Mouse (Mus musculus) kidney, embryonic 15.5 days (tissue): ENCODE measurements at regions not wholly inside any gene's neighbourhood (a gene's known extent, or its start where the extent isn't known, plus 50 kb on each side); places are given as distances from the start of the nearest gene placed in this dataset.
"Not testable (repeated sequence)": the region's sequence is repeated elsewhere in the genome, so short reads cannot be mapped to it uniquely, and the experiment has no call there.

Source experiments
- ATAC-seq: fragments of 200-750 bp; cut with Nextera tagmentation; replicated peaks from 2 replicates; pipeline ENCODE4 v1.8.0; 2017; ENCODE audit warnings: moderate TSS enrichment; ENCODE audit not compliant: low FRiP score
- H3K27ac ChIP-seq: fragments of 300-500 bp; sonication (generic); 2 replicates; pipeline ENCODE4 v1.5.1; 2015; ENCODE audit warnings: mild to moderate bottlenecking, inconsistent platforms
- H3K27me3 ChIP-seq: fragments of 300-500 bp; sonication (generic); 2 replicates; pipeline ENCODE4 v1.6.1; 2015; ENCODE audit warnings: inconsistent platforms
- H3K36me3 ChIP-seq: fragments of 300-500 bp; sonication (generic); 2 replicates; pipeline ENCODE4 v1.6.1; 2015; ENCODE audit warnings: inconsistent platforms
- H3K4me1 ChIP-seq: fragments of 300-500 bp; sonication (generic); 2 replicates; pipeline ENCODE4 v1.6.1; 2015; ENCODE audit warnings: inconsistent platforms
- H3K4me2 ChIP-seq: fragments of 300-500 bp; sonication (generic); 2 replicates; pipeline ENCODE4 v1.6.1; 2015; ENCODE audit warnings: moderate library complexity, mild to moderate bottlenecking, inconsistent platforms
- H3K4me3 ChIP-seq: fragments of 300-500 bp; sonication (generic); replicated peaks from 2 replicates; pipeline ENCODE4 v1.5.1; 2015; ENCODE audit warnings: mild to moderate bottlenecking, inconsistent platforms
- H3K9ac ChIP-seq: fragments of 300-500 bp; sonication (generic); 2 replicates; pipeline ENCODE4 v1.6.1; 2015; ENCODE audit warnings: mild to moderate bottlenecking, inconsistent platforms
- H3K9me3 ChIP-seq: fragments of 300-500 bp; sonication (generic); replicated peaks from 2 replicates; pipeline ENCODE4 v1.6.1; 2016; ENCODE audit warnings: inconsistent platforms
- WGBS: fragments of 180-500 bp; shearing (Covaris S2); methylation state at CpG from one replicate; pipeline ENCODE4 v1.1.7; 2015; ENCODE audit warnings: mixed read lengths; 5-methylcytosine and 5-hydroxymethylcytosine counted together

DNA sequence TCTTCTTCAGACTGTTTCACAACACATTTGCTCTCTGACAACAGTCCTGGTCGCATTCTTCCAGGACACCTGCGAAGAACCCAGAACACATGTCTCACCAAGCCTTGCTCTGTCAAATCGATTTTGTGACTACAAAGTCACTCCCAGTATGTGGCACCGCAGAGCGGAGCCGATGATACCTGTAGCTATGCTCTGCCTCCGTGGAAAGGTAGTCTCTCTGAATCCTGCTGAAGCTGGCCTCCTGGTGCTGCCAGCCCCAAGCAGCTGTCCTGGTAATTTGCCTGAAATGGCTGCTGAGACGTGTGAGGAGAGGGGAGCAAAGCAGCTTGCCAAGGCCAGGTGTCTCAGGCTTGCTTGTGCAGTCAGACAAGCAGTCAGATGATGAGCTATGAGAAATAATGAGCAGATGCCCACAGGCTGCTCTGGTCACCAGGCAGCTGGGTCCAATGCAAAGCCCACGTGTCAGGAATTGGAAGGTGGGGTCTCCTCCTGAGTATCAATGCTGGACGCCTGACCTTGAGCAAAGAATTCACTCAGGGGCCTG lies 100.4 kb upstream of the Nmnat3 start:
- no peaks in the 10 kb centered on the region for H3K9me3 ChIP-seq
- ATAC-seq, result no peak
- H3K4me3 ChIP-seq, result no peak overlapping the region
- H3K9ac ChIP-seq, result no peak overlapping the region
- no peaks in the 10 kb centered on the region for H3K36me3 ChIP-seq
- H3K4me2 ChIP-seq, result no peak overlapping the region
- H3K4me1 ChIP-seq, result no peaks in the 10 kb centered on the region
- no peak overlapping the region for H3K27ac ChIP-seq
- H3K27me3 ChIP-seq, result no peaks in the 10 kb centered on the region
- WGBS, result 79% methylated on average over 10 of the region's 10 CpGs

DNA sequence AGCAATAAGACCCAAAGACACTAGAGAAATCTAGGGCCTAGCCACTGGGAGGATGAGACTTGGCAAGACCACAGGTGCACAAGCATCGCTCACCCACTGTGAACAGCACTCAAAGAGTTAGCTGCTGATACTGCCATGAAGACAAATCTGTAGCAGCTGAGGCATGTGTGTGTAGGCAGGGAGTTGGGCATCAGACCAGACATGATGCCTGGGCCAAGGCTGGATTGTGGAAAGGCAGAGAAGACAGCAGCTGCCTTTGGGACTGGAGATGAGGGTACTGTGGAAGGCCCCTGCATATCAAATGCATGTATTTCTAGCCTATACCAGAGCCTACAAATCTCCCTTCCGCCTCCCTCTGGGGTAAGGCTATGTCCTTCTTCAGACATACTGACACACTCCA lies 92.9 kb upstream of the Nmnat3 start:
- no peaks in the 10 kb centered on the region for H3K9me3 ChIP-seq
- no peak for ATAC-seq
- no peak overlapping the region for H3K4me2 ChIP-seq
- H3K4me3 ChIP-seq, result no peak overlapping the region
- 96% methylated on average over 2 of the region's 2 CpGs for WGBS
- no peaks in the 10 kb centered on the region for H3K27me3 ChIP-seq
- H3K27ac ChIP-seq, result no peak overlapping the region
- no peaks in the 10 kb centered on the region for H3K36me3 ChIP-seq
- H3K4me1 ChIP-seq, result no peaks in the 10 kb centered on the region
- no peak overlapping the region for H3K9ac ChIP-seq

DNA sequence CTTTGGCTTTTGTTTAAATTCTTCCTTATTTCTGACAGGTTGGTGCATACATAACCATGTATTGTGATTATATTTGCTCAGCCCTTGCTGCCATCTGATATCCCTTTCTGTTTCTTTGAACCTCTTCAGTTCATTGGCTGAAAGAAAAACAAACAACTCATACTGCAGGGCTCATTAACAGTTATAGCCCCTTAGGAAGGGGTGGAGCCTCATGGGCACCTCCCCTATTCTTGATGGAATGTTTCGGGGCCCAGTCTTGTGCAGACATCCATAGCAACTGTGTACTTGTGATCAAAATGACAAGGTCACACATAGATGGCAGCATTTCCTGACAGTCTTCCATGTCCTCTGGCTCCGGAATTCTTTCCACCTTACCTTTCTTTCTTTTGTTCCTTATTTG lies 68.4 kb upstream of the Nmnat3 start:
- Histone ChIP-seq H3K36me3 (no peaks in the 10 kb centered on the region), H3K4me3 (no peak overlapping the region), H3K4me1 (0 out of 2 replicates have a peak, but pooled peaks cover 3% of the 10 kb centered on the region), H3K27ac (no peak overlapping the region), H3K9ac (no peak overlapping the region), H3K9me3 (no peaks in the 10 kb centered on the region), H3K27me3 (no peaks in the 10 kb centered on the region), H3K4me2 (no peak overlapping the region)
- peak; percentile 73 for ATAC-seq
- WGBS, result 31% methylated on average over 2 of the region's 2 CpGs

DNA sequence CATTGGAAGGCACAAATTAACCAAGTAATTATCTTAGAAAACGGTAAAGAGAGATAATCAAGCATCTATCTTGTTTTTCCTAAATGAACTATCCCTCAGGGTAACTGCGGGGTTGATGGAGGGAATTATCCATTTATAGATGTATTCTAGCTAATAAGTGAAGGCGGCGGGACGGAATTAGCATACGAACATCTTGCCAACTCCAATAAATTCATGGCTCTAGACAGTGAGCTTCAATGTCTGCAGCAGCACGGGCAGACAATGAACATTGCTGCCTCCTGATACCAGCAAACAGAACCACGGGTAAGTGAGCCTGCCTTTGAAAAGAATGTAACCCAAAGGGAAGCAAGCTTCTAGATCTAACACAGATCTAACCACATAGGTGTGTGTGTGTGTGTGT lies 66.9 kb upstream of the Nmnat3 start:
- no peak overlapping the region for H3K27ac ChIP-seq
- 0 out of 2 replicates have a peak, but pooled peaks cover 3% of the 10 kb centered on the region for H3K4me1 ChIP-seq
- no peaks in the 10 kb centered on the region for H3K36me3 ChIP-seq
- no peaks in the 10 kb centered on the region for H3K9me3 ChIP-seq
- 77% methylated on average over 8 of the region's 8 CpGs for WGBS
- no peak overlapping the region for H3K4me2 ChIP-seq
- no peak for ATAC-seq
- no peak overlapping the region for H3K4me3 ChIP-seq
- no peak overlapping the region for H3K9ac ChIP-seq
- H3K27me3 ChIP-seq, result no peaks in the 10 kb centered on the region

- Histone ChIP-seq H3K27ac (no peak overlapping the region), H3K9me3 (no peaks in the 10 kb centered on the region), H3K4me1 (0 out of 2 replicates have a peak, but pooled peaks cover 3% of the 10 kb centered on the region), H3K36me3 (no peaks in the 10 kb centered on the region), H3K4me2 (no peak overlapping the region), H3K9ac (no peak overlapping the region), H3K4me3 (no peak overlapping the region), H3K27me3 (no peaks in the 10 kb centered on the region)
- 30% methylated on average over 1 of the region's 1 CpGs for WGBS
- no peak for ATAC-seq
Observed at GRCm38 (mm10) chr9:98221766-98222165, 65.5 kb upstream of the Nmnat3 start.

GRCm38 (mm10) chr9:98228226-98228625 lies 59.0 kb upstream of the Nmnat3 start:
- 83% methylated on average over 3 of the region's 3 CpGs for WGBS

GRCm38 (mm10) chr9:98228907-98229306 lies 58.3 kb upstream of the Nmnat3 start:
- no peak overlapping the region for H3K27ac ChIP-seq
- 72% methylated on average over 7 of the region's 7 CpGs for WGBS
- H3K4me1 ChIP-seq, result no peaks in the 10 kb centered on the region
- no peak for ATAC-seq
- H3K4me3 ChIP-seq, result no peak overlapping the region
- H3K9ac ChIP-seq, result no peak overlapping the region
- H3K36me3 ChIP-seq, result no peaks in the 10 kb centered on the region
- no peaks in the 10 kb centered on the region for H3K27me3 ChIP-seq
- no peaks in the 10 kb centered on the region for H3K9me3 ChIP-seq
- H3K4me2 ChIP-seq, result no peak overlapping the region

More at GRCm38 (mm10) chr9:98228226-98228625, 59.0 kb upstream of the Nmnat3 start:
- Histone ChIP-seq H3K4me2 (no peak overlapping the region), H3K36me3 (no peaks in the 10 kb centered on the region), H3K4me1 (no peaks in the 10 kb centered on the region), H3K27me3 (no peaks in the 10 kb centered on the region), H3K9me3 (no peaks in the 10 kb centered on the region), H3K27ac (no peak overlapping the region), H3K4me3 (no peak overlapping the region), H3K9ac (no peak overlapping the region)
- no peak for ATAC-seq

DNA sequence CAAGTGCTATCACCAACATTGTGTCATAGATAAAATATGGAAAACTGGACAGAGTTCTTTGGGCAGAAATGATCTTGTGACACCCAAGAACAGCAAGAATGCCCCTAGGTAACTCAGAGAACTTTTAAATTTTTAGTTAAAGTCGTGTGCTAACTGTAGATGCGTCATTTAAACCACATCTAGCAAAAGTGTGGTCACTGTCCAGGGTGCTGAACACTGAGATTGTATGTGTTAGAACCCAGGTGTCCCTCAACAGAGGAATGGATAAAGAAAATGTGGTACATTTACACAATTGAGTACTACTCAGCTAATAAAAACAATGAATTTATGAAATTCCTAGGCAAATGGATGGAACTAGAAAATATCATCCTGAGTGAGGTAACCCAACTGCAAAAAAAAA lies 52.5 kb upstream of the Nmnat3 start:
- ATAC-seq, H3K9me3 ChIP-seq, H3K27ac ChIP-seq, H3K4me3 ChIP-seq, H3K27me3 ChIP-seq, H3K4me1 ChIP-seq, H3K9ac ChIP-seq, H3K36me3 ChIP-seq, H3K4me2 ChIP-seq: not testable (repeated sequence)
- 28% methylated on average over 2 of the region's 2 CpGs for WGBS
